Mouse (Mus musculus) heart, postnatal 0 days (tissue): Measurements from ENCODE around the gene Immp2l. TPM values are rescaled to one million over a fixed set of nuclear protein-coding genes. Genes with fewer than 3 reads are reported as not detected.

Source experiments
- ATAC-seq: fragments of 200-750 bp; cut with Nextera tagmentation; 2 replicates; pipeline ENCODE4 v1.8.0; 2017; ENCODE audit warnings: low read depth, moderate number of reproducible peaks, moderate library complexity; ENCODE audit not compliant: insufficient read depth
- DNase-seq: peaks from one replicate; pipeline ENCODE4 v3.0.0-alpha.2; 2016; ENCODE audit warnings: low spot score
- H3K27ac ChIP-seq: fragments of 300-500 bp; sonication (generic); 2 replicates; pipeline ENCODE4 v1.5.1; 2014; ENCODE audit warnings: low read depth, mild to moderate bottlenecking
- H3K27me3 ChIP-seq: fragments of 300-500 bp; sonication (generic); 2 replicates; pipeline ENCODE4 v1.6.1; 2014; ENCODE audit warnings: low read length, mixed read lengths; ENCODE audit not compliant: control insufficient read depth, insufficient read depth
- H3K36me3 ChIP-seq: fragments of 300-500 bp; sonication (generic); replicated peaks from 2 replicates; pipeline ENCODE4 v1.6.1; 2014; ENCODE audit warnings: low read length, mixed read lengths; ENCODE audit not compliant: control insufficient read depth, insufficient read depth
- H3K4me1 ChIP-seq: fragments of 300-500 bp; sonication (generic); 2 replicates; pipeline ENCODE4 v1.6.1; 2014; ENCODE audit warnings: antibody characterized with exemption; ENCODE audit not compliant: control insufficient read depth, insufficient read depth
- H3K4me2 ChIP-seq: fragments of 300-500 bp; sonication (generic); 2 replicates; pipeline ENCODE4 v1.6.1; 2014; ENCODE audit warnings: low read depth, mild to moderate bottlenecking, low read length, moderate library complexity
- H3K4me3 ChIP-seq: fragments of 300-500 bp; sonication (generic); 2 replicates; pipeline ENCODE4 v1.5.1; 2014; ENCODE audit warnings: low read depth, low read length
- H3K9ac ChIP-seq: fragments of 300-500 bp; sonication (generic); replicated peaks from 2 replicates; pipeline ENCODE4 v1.6.1; 2014; ENCODE audit warnings: low read depth, low read length, mixed read lengths
- H3K9me3 ChIP-seq: fragments of 300-500 bp; sonication (generic); replicated peaks from 2 replicates; pipeline ENCODE4 v1.6.1; 2016; ENCODE audit warnings: low read length; ENCODE audit not compliant: control insufficient read depth
- CTCF ChIP-seq: IDR thresholded peaks from 2 replicates; pipeline ENCODE4 v1.5.1; 2016; ENCODE audit warnings: antibody characterized with exemption, control low read depth, low read depth
- EP300 ChIP-seq: IDR thresholded peaks from 2 replicates; pipeline ENCODE4 v1.6.1; 2016; ENCODE audit warnings: antibody characterized with exemption, low read depth
- WGBS: fragments of 180-500 bp; shearing (Covaris S2); extraction: QIAGEN DNeasy Blood & Tissue Kit; methylation state at CpG from one replicate; pipeline ENCODE4 v1.1.7; 2014; 5-methylcytosine and 5-hydroxymethylcytosine counted together
- polyA plus RNA-seq: library from polyadenylated mRNA; unstranded; fragments of >200 nt; fragmentation: Nextera tagmentation; extraction: Ambion mirVana; gene quantifications from 2 replicates; pipeline ENCODE4 v1.2.1, GENCODE M21; 2015
- total RNA-seq: library from RNA; depleted of rRNA; stranded (reverse); fragments of >200 nt; gene quantifications from 2 replicates; pipeline ENCODE4 v1.2.3, GENCODE M21; 2014; ENCODE audit warnings: low replicate concordance

The Immp2l gene
- total and polyA plus RNA-seq, 2 experiments from 2014 or later: 3.6 to 10.8 TPM

DNA sequence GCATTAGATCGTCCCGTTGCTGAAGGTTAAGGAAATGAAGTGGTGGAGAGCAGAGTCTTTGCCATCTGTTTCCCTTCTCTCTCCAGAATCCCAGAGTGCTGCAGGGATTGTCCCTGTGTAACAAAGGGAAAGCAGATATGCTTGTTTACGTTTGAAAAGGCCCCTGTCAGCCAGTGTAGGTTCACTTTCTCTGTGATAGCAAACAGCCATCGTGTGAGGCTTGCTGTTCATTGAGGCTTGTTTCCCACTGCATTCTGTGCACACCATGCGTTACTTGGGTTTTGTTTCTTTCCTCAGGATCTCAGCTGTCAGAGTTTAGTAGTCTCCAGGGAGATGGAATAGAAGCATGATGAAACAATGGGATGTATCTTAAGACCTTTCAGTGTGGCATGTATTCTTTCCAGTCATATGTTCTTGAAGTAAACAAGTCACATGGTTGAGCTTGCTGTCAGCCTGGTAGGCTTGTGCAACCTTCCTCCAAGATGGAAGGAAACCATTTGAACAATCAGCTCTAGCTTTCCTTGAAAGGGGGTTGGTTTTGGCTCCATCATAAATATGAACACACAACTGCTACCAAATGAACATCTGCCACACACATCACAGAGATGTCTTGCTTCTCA is 623.2 kb downstream of the Immp2l start:
- H3K9me3 ChIP-seq: no peaks in the 10 kb centered on the region
- no peaks in the 10 kb centered on the region for H3K36me3 ChIP-seq
- H3K27ac ChIP-seq: no peak overlapping the region
- H3K4me2 ChIP-seq: no peak overlapping the region
- H3K27me3 ChIP-seq: no peaks in the 10 kb centered on the region
- no peak for ATAC-seq
- TF ChIP-seq CTCF (no peak), EP300 (no peak)
- DNase-seq: peak; percentile 7
- peaks cover 3% of the 10 kb centered on the region for H3K4me1 ChIP-seq
- 10% methylated on average over 5 of the region's 5 CpGs for WGBS
- no peak overlapping the region for H3K9ac ChIP-seq
- no peak overlapping the region for H3K4me3 ChIP-seq

DNA sequence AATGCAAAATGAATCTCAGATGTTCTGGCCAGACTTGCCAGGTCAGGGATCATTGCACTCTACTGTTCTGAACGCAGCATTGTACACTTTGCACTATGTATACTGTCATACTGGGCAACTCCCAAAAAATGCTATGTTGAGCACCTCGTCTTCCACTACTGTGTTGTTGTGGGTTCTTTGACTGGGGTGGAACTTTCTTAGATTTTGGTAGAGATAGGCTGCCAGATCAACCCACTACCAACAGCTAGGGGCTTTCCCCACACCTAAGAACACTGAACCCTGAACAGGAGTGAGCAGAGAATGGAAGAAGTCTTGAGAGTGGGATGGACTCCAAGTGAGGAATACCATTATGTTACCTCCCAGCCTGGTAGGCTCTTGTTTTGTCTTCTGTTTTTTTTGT is 623.8 kb downstream of the Immp2l start:
- H3K4me2 ChIP-seq: no peak overlapping the region
- no peak overlapping the region for H3K9ac ChIP-seq
- no peak overlapping the region for H3K4me3 ChIP-seq
- TF ChIP-seq CTCF: no peak
- no peak for TF ChIP-seq EP300
- H3K27me3 ChIP-seq: no peaks in the 10 kb centered on the region
- H3K36me3 ChIP-seq: no peaks in the 10 kb centered on the region
- no peaks in the 10 kb centered on the region for H3K9me3 ChIP-seq
- WGBS: 81% methylated on average over 2 of the region's 2 CpGs
- H3K27ac ChIP-seq: no peak overlapping the region
- DNase-seq (no peak), ATAC-seq (no peak)
- peaks cover 3% of the 10 kb centered on the region for H3K4me1 ChIP-seq

DNA sequence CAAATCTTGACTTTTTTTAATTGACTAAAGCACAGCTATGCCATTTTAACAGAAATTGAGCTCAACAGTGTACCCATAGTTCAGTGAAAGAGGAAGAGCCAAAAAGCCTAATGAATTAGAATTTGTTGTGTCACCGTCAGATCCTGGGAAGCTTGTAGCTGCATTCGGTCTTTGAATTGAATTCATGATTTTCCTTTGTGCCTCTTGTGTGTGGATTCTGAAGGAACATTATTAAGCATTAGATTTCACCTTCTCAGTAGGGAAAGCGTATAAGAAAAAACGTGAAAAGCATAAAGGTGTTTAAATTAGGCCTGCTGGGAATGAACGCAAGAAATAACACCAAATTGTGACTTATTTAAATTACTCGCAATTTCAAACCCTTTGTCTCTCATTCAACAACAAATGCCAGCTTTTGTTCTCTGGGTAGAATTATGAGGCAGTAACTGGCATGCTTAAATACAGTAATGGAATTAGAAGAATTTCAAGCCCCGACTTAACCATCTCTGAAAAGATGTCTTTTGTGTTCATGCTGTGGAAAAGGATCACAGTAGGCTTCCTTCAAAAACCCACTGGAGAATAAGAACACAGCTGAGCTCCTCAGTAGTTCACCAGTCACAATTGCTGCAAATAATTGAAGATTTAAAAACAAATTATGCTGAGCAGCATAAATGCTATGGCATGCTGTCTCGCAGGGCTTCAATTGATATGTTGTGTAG is 626.1 kb downstream of the Immp2l start:
- H3K9ac ChIP-seq: no peak overlapping the region
- no peak for TF ChIP-seq EP300
- TF ChIP-seq CTCF: no peak
- H3K27ac ChIP-seq: no peak overlapping the region
- no peak for DNase-seq
- WGBS: 76% methylated on average over 8 of the region's 8 CpGs
- peaks cover 3% of the 10 kb centered on the region for H3K4me1 ChIP-seq
- no peaks in the 10 kb centered on the region for H3K36me3 ChIP-seq
- no peak overlapping the region for H3K4me2 ChIP-seq
- ATAC-seq: no peak
- H3K4me3 ChIP-seq: no peak overlapping the region
- H3K9me3 ChIP-seq: no peaks in the 10 kb centered on the region
- no peaks in the 10 kb centered on the region for H3K27me3 ChIP-seq

DNA sequence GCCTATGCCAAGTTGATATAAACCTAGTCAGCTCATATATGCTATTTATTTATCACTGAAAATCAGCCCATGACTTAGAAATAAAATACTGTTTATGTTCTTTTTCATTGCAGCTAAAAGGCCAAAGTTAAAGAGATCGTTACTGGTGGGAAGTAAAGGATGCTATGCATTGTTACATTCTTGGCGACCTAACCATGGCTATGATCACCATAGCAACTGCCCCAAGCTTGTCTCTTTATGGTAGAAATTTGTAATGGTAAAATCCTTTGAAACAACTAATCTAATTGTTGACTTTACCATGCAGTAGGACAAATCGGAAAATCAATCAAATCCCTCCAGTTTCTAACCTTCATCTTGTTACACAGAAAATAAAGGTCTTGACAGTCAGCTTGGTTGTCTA is 644.4 kb downstream of the Immp2l start:
- DNase-seq (no peak), ATAC-seq (no peak)
- Histone ChIP-seq H3K4me2 (no peak overlapping the region), H3K4me1 (no peaks in the 10 kb centered on the region), H3K9me3 (no peaks in the 10 kb centered on the region), H3K27me3 (no peaks in the 10 kb centered on the region), H3K27ac (no peak overlapping the region), H3K4me3 (no peak overlapping the region), H3K36me3 (no peaks in the 10 kb centered on the region), H3K9ac (no peak overlapping the region)
- 78% methylated on average over 3 of the region's 3 CpGs for WGBS
- no peak for TF ChIP-seq CTCF
- TF ChIP-seq EP300: no peak

DNA sequence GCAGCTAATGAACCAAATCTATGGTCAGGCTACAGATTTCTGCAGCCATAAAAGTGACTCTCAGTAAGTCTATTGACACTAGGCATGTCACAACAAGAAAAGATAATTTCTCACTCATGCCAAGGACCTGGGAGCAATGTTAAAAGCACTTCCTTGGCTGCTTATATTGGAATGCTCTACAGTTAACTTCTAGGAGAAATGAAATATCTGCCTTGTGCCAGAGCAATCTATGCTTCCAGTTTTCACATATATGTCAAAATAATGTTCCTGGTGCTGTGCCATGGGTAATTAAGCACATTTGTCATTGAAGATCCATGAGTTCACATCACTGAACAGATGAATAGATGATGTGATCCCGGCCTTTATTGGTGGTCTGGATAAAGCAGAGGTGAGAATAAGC is 645.6 kb downstream of the Immp2l start:
- DNase-seq (no peak), ATAC-seq (no peak)
- Histone ChIP-seq H3K27me3 (no peaks in the 10 kb centered on the region), H3K4me1 (no peaks in the 10 kb centered on the region), H3K4me3 (no peak overlapping the region), H3K9me3 (no peaks in the 10 kb centered on the region), H3K36me3 (no peaks in the 10 kb centered on the region), H3K4me2 (no peak overlapping the region), H3K27ac (no peak overlapping the region), H3K9ac (no peak overlapping the region)
- no peak for TF ChIP-seq CTCF
- 85% methylated on average over 1 of the region's 1 CpGs for WGBS

DNA sequence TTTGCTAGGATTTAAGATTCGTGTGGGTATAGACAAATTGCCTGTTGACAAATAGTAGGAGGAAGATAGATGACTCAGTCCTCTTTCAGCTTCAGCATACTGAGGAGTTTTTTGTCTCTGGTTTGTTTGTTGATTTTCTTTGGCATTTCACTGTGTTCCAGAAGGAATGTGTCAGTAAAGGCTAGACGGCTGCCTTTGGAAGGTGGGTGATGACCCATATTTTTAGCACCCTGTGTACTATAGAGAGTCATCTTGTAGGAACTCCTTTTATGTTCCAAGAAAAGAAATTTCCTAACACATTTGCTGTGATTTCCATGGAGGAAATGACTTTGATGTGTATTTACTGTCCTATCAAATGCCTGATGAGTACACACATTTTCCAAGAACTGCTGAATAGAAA is 651.0 kb downstream of the Immp2l start:
- WGBS: 54% methylated on average over 2 of the region's 2 CpGs
- no peak overlapping the region for H3K27ac ChIP-seq
- no peak for DNase-seq
- no peaks in the 10 kb centered on the region for H3K36me3 ChIP-seq
- no peak for TF ChIP-seq CTCF
- TF ChIP-seq EP300: no peak
- H3K27me3 ChIP-seq: no peaks in the 10 kb centered on the region
- no peak overlapping the region for H3K9ac ChIP-seq
- no peak overlapping the region for H3K4me2 ChIP-seq
- ATAC-seq: no peak
- H3K9me3 ChIP-seq: no peaks in the 10 kb centered on the region
- H3K4me3 ChIP-seq: no peak overlapping the region
- H3K4me1 ChIP-seq: no peaks in the 10 kb centered on the region
